ENCODE assay signal across 9 mouse cellular contexts in genomic region chr4:49321903-49322635, GRCm38 (mm10).
A peak's percentile ranks its signal among the peaks of the same experiment; 100 is the strongest.
DNase-seq lines count a peak whose midpoint lies in the region; ATAC-seq lines count a peak whose summit lies in the region.
"Had no signal": no experiment of that assay in that cellular context is flagged by ENCODE, and none has a peak within 500 bp of the region (broad histone marks: within the 10 kb centered on the region; RNA-seq: fewer than 3 reads in every experiment).

No protein-coding gene starts in this region.

- no peaks in the 10 kb centered on the region for H3K4me1 ChIP-seq in hindbrain, embryonic 11.5 days (replicated peaks; ENCODE audit: control insufficient read depth, insufficient read depth, low read length)
- no peaks in the 10 kb centered on the region for H3K4me1 ChIP-seq in hindbrain, embryonic 10.5 days (replicated peaks)
- H3K4me1 ChIP-seq: limb, embryonic 15.5 days had no signal

- peak; percentile 65; the same call in 1 of the 2 replicates for ATAC-seq in hindbrain, embryonic 11.5 days (ENCODE audit: low FRiP score)
- ATAC-seq in monocyte, adult 5-6 weeks (replicated peaks; ENCODE audit: insufficient number of reproducible peaks, low FRiP score, low TSS enrichment, poor library complexity, severe bottlenecking) = no peak

- no peaks in the 10 kb centered on the region for H3K9me3 ChIP-seq in hindbrain, embryonic 11.5 days (ENCODE audit: control insufficient read depth, low read length)
- H3K9me3 ChIP-seq in hindbrain, embryonic 10.5 days = no peaks in the 10 kb centered on the region
- H3K9me3 ChIP-seq: limb, embryonic 15.5 days had no signal

- DNase-seq in hindbrain, embryonic 11.5 days (ENCODE audit: low spot score) = peak; percentile 52
- no peak for DNase-seq in hindbrain, embryonic 10.5 days (ENCODE audit: low spot score)
- DNase-seq in 3T3-L1 (ENCODE audit: low read depth, low spot score) (peak; percentile 56), R1 (ENCODE audit: low read depth, low spot score) (peak; percentile 40)
- DNase-seq in forelimb bud, embryonic 11.5 days (ENCODE audit: low read depth, low spot score) = peak; percentile 57
- peak; percentile 6 for DNase-seq in retina, adult 2 months (ENCODE audit: low read depth, low spot score)
- DNase-seq in right cerebral cortex, postnatal 14 days = no peak

- H3K4me3 ChIP-seq in hindbrain, embryonic 11.5 days (ENCODE audit: low read depth, low read length) = no peak overlapping the region
- H3K4me3 ChIP-seq in hindbrain, embryonic 10.5 days = no peak overlapping the region
- H3K4me3 ChIP-seq: limb, embryonic 15.5 days had no signal

- H3K27ac ChIP-seq in hindbrain, embryonic 11.5 days (ENCODE audit: low read depth, low read length) = no peak overlapping the region
- no peak overlapping the region for H3K27ac ChIP-seq in hindbrain, embryonic 10.5 days
- H3K27ac ChIP-seq: limb, embryonic 15.5 days had no signal

- no peaks in the 10 kb centered on the region for H3K36me3 ChIP-seq in hindbrain, embryonic 11.5 days (ENCODE audit: control insufficient read depth, insufficient read depth, low read length)
- H3K36me3 ChIP-seq in hindbrain, embryonic 10.5 days = no peaks in the 10 kb centered on the region
- H3K36me3 ChIP-seq: limb, embryonic 15.5 days had no signal

- H3K9ac ChIP-seq in hindbrain, embryonic 11.5 days (ENCODE audit: low read depth, low read length) = no peak overlapping the region
- H3K9ac ChIP-seq: limb, embryonic 15.5 days had no signal

- H3K4me2 ChIP-seq in hindbrain, embryonic 11.5 days (replicated peaks; ENCODE audit: low read depth, low read length) = no peak overlapping the region
- H3K4me2 ChIP-seq: limb, embryonic 15.5 days had no signal

- no peaks in the 10 kb centered on the region for H3K27me3 ChIP-seq in hindbrain, embryonic 11.5 days (ENCODE audit: control insufficient read depth, insufficient read depth, low read length)
- H3K27me3 ChIP-seq in hindbrain, embryonic 10.5 days (ENCODE audit: insufficient read depth, poor library complexity, severe bottlenecking) = no peaks in the 10 kb centered on the region
- H3K27me3 ChIP-seq: limb, embryonic 15.5 days had no signal

- 60% methylated on average over 6 of the region's 6 CpGs for WGBS in hindbrain, embryonic 11.5 days
- WGBS in hindbrain, embryonic 10.5 days = 58% methylated on average over 6 of the region's 6 CpGs

Comparison
In these comparisons a context has a peak if more than half of its experiments do, and no peak if none do; other contexts are left out.
1. DNase-seq: peak in hindbrain, embryonic 11.5 days (single experiment), 3T3-L1 (single experiment), R1 (single experiment), forelimb bud, embryonic 11.5 days (single experiment) and retina, adult 2 months (single experiment); none in hindbrain, embryonic 10.5 days (single experiment) and right cerebral cortex, postnatal 14 days (single experiment).